Mouse (Mus musculus) spleen, adult 10 weeks (tissue): ENCODE results near the gene Dpp7. TPM values are rescaled to one million over a fixed set of nuclear protein-coding genes. Genes with fewer than 3 reads are reported as not detected.

Experiments used
- polyA plus RNA-seq: library from polyadenylated mRNA; stranded (reverse); fragments of 350-450 nt; fragmentation: Illumina TruSeq; extraction: RNeasy Lipid Tissue Mini Kit (QIAGEN cat#74804); gene quantifications from one replicate; pipeline ENCODE4 v1.2.3, GENCODE M21; 2015; ENCODE audit warnings: low replicate concordance; ENCODE audit not compliant: insufficient read depth

Gene Dpp7
- 30.6 TPM for polyA plus RNA-seq

GRCm38 (mm10) chr2:25356208-25357079 is at the start of gene Dpp7:
TSS of gene Dpp7 (minus strand) at chr2:25356359.

DNA sequence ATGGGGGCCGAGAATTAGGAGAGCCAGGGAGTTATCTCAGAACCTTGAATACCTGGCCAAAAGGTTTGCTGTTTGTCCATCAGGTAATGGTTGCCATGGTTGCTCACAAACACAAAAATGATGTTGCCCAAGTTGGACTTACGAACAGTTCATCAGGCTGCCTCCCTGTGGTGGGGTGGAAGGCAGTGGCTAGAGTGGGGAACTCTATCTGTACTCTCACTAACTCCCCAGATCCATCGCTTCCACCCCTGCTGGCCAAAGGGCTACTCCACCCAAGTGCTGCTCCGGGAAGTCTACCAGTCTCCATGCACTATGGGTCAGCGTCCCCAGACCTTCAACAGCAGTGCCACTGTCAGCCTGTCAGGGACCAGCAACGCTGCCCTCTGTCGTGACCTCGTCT is 42.9 kb upstream of the Dpp7 start, which contains the start of gene Npdc1:
TSS of gene Npdc1 (plus strand) at position 301 of the 400 bp plus-strand sequence.

GRCm38 (mm10) chr2:25395721-25396596 is 39.8 kb upstream of the Dpp7 start, which contains the start of gene Entpd2:
TSS of gene Entpd2 (plus strand) at chr2:25395874.

GRCm38 (mm10) chr2:25371764-25372643 is 15.8 kb upstream of the Dpp7 start, which contains the start of gene Sapcd2:
TSS of gene Sapcd2 (plus strand) at chr2:25372321.

DNA sequence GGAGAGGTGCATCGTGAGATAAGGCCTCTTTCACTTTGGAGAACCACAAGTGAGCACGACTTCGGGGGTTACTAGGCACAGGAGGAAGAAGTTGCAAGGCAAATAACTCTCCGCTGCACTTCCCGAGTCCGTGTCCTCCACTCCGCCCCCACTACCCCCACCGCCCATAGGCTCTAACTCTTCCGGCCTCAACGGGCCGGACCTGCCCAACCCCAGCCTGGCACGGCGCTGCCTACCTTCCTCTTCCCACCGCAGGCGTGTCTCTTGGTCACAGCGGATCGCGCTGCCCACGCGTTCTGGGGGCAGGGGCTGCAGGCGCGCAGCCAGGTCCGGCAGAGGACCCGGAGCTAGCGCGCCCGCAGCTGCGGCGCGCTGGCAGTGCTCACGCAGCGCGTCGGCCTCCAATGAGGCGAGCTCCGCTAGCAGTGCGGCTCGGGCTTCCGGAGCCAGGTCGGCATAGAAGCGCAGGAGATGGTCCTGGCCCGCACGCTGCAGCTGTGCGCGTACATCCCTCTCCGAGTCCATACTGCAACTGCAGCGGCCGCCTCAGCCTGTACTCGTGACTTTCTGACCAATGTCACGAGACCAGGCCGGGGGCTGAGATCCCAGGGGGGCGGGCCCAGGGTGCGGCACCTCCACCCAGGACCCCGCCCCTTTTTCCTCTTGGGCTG is 9.1 kb upstream of the Dpp7 start, which contains the start of gene Uap1l1:
TSS of gene Uap1l1 (minus strand) at position 592 of the 671 bp plus-strand sequence.

DNA sequence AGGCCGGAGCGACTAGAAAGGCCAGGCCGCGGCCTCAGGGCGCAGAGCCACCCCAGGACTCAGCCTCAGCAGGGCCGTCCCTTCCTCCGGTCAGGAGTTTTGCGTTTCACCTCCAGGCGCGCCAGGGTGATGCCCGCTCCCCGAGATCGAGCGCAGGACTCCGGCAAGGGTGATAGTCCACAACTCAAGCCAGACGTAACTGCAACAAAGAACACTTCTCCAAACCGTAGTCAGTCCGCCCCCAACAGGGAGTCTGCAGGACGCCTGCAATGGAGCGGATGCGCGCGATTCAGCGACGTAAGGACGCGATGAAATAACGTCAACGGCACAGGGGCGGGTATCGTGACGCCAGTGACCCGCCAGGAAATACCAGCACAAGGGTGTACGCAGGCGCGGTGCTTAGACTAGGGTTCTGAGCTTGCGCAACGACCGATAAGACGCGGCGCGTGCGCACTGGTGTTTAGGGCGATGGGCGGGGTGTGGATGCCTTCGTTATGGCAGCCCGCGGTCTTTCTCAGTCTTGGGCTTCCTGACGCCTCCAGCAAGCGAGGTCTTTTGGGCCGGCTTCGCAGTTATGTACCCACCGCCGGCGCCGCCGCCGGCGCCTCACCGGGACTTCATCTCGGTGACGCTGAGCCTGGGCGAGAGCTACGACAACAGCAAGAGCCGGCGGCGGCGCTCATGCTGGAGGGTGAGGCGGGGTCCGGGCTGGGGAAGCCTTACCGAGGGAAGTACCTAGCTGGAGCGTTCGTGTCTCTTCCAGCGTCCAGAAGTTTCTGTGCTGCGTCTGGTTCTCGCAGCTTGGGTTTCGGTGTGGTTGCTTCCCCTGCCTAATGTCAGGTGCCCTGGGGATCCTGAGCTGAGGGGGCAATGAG is 23.6 kb downstream of the Dpp7 start, which contains the start of gene Man1b1:
TSS of gene Man1b1 (plus strand) at position 53 of the 875 bp plus-strand sequence.

DNA sequence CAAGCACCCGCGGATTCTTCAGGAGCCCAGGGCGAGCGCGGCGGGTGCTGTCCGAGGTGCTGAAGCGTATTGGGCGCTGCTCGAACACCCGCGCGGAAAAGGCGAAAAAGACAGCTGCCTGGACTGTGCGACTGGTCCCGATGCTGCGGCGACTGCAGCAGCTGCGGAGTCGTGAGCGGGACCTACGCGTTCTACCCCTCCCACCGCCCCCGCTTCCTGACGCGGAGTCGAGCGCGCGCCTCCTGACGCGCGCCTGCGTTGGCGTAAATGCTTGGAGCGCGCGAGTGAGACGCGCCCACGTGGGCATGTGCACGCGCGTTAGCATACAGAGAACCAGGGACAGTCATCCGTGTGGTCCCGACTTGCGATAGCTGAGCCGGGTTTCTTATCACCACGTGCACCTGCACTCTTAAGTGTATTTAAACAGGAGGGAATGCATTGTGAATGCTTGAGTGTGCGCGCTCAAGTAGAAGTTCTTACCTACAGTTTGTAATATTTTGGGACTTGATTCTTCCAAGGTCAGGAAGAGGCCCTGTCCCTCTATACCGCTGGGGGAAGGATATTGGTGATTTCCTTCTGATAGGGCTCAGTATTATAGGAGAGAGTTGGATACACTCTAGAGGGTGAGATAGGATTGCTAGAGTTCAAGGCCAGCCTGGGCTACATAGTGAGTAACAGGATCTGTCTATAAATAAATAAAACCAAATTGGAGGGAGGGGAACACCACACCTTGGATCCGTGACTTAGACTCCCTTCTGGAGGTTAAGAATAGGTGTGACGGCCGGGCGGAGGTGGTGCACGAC is 37.0 kb downstream of the Dpp7 start, which contains the start of gene Grin1:
TSS of gene Grin1 (minus strand) at position 217 of the 803 bp plus-strand sequence.

Other genes with a start within 250 kb of the Dpp7 start
- 4.6 TPM for gene Nrarp, start 175.6 kb downstream of the Dpp7 start, polyA plus RNA-seq
- gene Tor4a, start 159.5 kb downstream of the Dpp7 start, polyA plus RNA-seq = 31.7 TPM
- gene Nelfb, start 144.9 kb downstream of the Dpp7 start, polyA plus RNA-seq = 52.5 TPM
- not detected for gene Stpg3, start 141.7 kb downstream of the Dpp7 start, polyA plus RNA-seq
- gene Fam166a, start 137.6 kb downstream of the Dpp7 start, polyA plus RNA-seq = not detected
- gene Tubb4b, start 131.7 kb downstream of the Dpp7 start, polyA plus RNA-seq = 108 TPM
- gene Slc34a3, start 122.0 kb downstream of the Dpp7 start, polyA plus RNA-seq = not detected
- not detected for gene Rnf224, start 119.6 kb downstream of the Dpp7 start, polyA plus RNA-seq
- 0.18 TPM for gene Rnf208, start 114.1 kb downstream of the Dpp7 start, polyA plus RNA-seq
- gene Cysrt1, start 113.9 kb downstream of the Dpp7 start, polyA plus RNA-seq = not detected
- 8.7 TPM for gene AL732309.1, start 109.5 kb downstream of the Dpp7 start, polyA plus RNA-seq
- 3.6 TPM for gene Tmem203, start 100.9 kb downstream of the Dpp7 start, polyA plus RNA-seq
- 5.7 TPM for gene Tprn, start 93.7 kb downstream of the Dpp7 start, polyA plus RNA-seq
- 30.6 TPM for gene Ssna1, start 83.9 kb downstream of the Dpp7 start, polyA plus RNA-seq
- gene Anapc2, start 83.9 kb downstream of the Dpp7 start, polyA plus RNA-seq = 58.0 TPM
- gene Tmem210, start 68.2 kb downstream of the Dpp7 start, polyA plus RNA-seq = not detected
- not detected for gene Lrrc26, start 66.4 kb downstream of the Dpp7 start, polyA plus RNA-seq
- not detected for gene Grin1, start 37.2 kb downstream of the Dpp7 start, polyA plus RNA-seq
- gene Man1b1, start 24.0 kb downstream of the Dpp7 start, polyA plus RNA-seq = 62.7 TPM
- 14.4 TPM for gene Uap1l1, start 9.3 kb upstream of the Dpp7 start, polyA plus RNA-seq
- 0.75 TPM for gene Sapcd2, start 16.0 kb upstream of the Dpp7 start, polyA plus RNA-seq
- 1.2 TPM for gene Entpd2, start 39.5 kb upstream of the Dpp7 start, polyA plus RNA-seq
- gene Npdc1, start 43.0 kb upstream of the Dpp7 start, polyA plus RNA-seq = 12.1 TPM
- 1.4 TPM for gene Fut7, start 66.9 kb upstream of the Dpp7 start, polyA plus RNA-seq
- 17.7 TPM for gene Abca2, start 72.3 kb upstream of the Dpp7 start, polyA plus RNA-seq
- not detected for gene Clic3, start 100.5 kb upstream of the Dpp7 start, polyA plus RNA-seq
- gene Paxx, start 104.7 kb upstream of the Dpp7 start, polyA plus RNA-seq = 33.9 TPM
- not detected for gene Ptgds, start 113.7 kb upstream of the Dpp7 start, polyA plus RNA-seq
- gene Lcn12, start 137.6 kb upstream of the Dpp7 start, polyA plus RNA-seq = not detected
- gene Fbxw5, start 144.4 kb upstream of the Dpp7 start, polyA plus RNA-seq = 33.4 TPM
- gene C8g, start 145.4 kb upstream of the Dpp7 start, polyA plus RNA-seq = 0.72 TPM
- gene Traf2, start 190.6 kb upstream of the Dpp7 start, polyA plus RNA-seq = 24.0 TPM
- gene Edf1, start 201.5 kb upstream of the Dpp7 start, polyA plus RNA-seq = 41.3 TPM
- 0.43 TPM for gene Mamdc4, start 218.5 kb upstream of the Dpp7 start, polyA plus RNA-seq
- gene Phpt1, start 218.9 kb upstream of the Dpp7 start, polyA plus RNA-seq = 21.0 TPM
- 0.72 TPM for gene Ajm1, start 225.4 kb upstream of the Dpp7 start, polyA plus RNA-seq